Mouse (Mus musculus): Measurements from ENCODE around the gene Adamts7.

GRCm38 (mm10) chr9:90204396-90204915, 41.6 kb downstream of the Adamts7 start:
- TF ChIP-seq CTCF (IDR thresholded peaks at IDR 0.05; ENCODE audit: extremely low read depth, insufficient read depth, insufficient read length, insufficient replicate concordance) = no peak
- TF ChIP-seq POLR2A (IDR thresholded peaks at IDR 0.05; ENCODE audit: low read depth, low read length) = no peak

Data from spleen, adult 2 months (tissue).